Mouse (Mus musculus): ENCODE results near the gene Tenm2.

Tenm2 gene

GRCm38 (mm10) chr11:37235914-37236600 lies at the start of gene Tenm2:
TSS of gene Tenm2 (minus strand) at chr11:37235964.
- DNase-seq (ENCODE audit: low spot score in 2 of 2), result no peak

- no peak for DNase-seq (ENCODE audit: low spot score in 2 of 2)
These were observed 49.4 kb upstream of the Tenm2 start for GRCm38 (mm10) chr11:37285186-37285585.

DNA sequence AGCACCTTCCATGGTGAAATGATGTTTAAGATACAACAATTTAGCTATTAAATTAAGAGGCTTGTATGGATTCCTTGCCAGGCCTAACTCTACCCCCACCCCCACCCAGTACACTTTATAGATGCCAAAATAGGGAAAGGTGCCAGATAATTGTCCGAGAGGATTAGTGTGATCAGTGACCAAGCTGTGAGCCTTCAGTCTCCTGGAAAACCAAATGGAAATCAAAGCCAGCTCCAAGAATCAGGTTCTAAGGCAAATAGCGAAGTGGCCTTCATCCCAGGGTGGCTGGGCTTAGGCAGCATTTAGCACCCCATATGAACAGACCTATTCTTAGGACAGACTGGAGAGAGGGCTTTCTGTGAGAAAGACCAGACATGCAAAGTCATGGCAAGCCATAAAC lies 13.0 kb upstream of the Tenm2 start:
- DNase-seq (ENCODE audit: low spot score in 2 of 2), result no peak

DNA sequence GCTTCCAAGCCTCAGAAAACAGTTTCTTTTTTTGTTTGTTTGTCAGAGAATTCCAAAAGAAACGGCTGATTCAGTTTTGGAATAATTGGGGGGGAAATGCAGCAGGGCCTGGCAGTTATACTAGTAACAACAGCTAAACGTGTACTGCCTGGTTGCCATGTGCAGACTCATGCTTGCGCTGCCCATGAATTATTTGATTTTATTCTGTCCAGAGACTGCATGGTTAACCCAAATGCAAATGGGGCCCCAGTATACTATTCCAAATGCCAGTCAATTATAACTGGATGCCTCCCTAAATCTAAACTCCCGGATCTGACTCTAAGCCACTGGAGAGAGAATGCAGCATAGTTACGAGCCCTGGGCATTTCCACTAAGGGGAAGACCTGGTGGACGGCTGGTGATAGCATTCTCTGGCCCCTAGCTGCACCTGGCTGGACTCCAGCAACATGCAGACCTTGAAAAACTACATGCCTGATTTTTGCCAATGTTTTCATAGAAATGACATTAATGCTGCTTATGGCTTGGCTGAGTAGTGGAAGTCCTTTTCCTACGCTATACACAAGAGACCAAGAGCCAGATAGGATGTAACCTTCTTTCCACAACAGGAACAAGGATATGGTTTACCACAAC lies 1.4 kb upstream of the Tenm2 start:
- no peak for DNase-seq (ENCODE audit: low spot score in 2 of 2)

- no peak for DNase-seq (ENCODE audit: low spot score in 2 of 2)
These were observed 878 bp upstream of the Tenm2 start for GRCm38 (mm10) chr11:37236601-37237083.

DNA sequence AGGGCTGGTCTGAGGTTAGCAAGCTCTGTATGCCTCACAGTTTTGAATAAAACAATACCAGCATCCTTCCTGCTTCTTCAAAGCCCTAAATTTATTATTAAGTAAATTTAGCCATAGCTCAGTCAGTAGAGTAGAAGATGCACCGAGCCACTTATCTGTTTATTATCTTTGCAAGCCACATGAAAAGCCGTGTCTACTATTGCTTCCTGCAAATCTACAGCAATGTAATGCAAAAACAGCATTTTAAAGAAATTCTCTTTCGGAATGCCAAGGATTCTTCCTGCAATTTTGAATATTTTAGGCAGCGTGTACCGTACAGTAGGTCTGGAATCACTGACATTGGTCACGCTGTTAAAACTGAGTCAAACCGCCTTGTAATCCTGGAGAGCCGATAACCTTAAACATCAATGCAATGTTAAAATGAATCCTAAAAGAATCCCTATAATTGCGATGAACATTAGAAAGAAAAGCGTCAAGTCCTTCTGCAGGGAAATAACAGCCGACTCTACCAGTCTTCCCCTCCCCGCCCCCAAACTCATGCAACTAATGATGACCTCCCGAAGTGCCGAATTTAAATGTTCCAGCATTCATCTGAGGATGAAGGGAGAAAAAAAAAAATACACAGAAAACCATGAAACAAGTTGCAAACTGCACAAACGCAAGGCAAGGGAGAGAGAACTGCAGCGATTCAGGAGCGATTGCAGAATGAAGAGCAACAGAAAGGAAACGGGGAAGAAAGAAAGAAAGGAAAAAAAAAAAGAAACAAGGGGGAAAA lies 556 bp downstream of the Tenm2 start:
- no peak for DNase-seq (ENCODE audit: low spot score in 2 of 2)

GRCm38 (mm10) chr11:37227404-37227803 lies 8.4 kb downstream of the Tenm2 start:
- no peak for DNase-seq (ENCODE audit: low spot score in 2 of 2)

GRCm38 (mm10) chr11:37226943-37227342 lies 8.8 kb downstream of the Tenm2 start:
- DNase-seq (ENCODE audit: low spot score in 2 of 2), result no peak

- no peak for DNase-seq (ENCODE audit: low spot score in 2 of 2)
These were observed 13.0 kb downstream of the Tenm2 start for GRCm38 (mm10) chr11:37222737-37223136.

DNA sequence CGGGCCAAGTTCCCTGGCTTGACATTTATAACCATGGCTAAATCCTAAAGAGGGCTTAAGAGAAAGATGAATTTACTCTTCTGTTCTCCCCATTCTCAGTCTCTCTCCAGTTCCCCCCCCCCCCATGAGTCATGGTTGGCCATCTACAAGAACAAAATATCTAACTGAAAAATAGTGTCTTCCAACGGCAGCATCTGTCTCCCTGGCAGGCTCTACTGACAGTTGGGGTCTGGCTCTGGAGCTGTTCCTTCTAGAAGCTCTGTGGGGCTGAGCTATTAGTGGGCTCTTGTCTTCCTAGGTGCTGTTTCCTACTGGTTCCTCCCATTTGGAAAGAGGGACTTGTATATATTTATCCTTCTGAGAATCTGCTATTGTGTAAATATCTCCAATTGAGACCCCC lies 13.7 kb downstream of the Tenm2 start:
- DNase-seq (ENCODE audit: low spot score in 2 of 2), result no peak

DNA sequence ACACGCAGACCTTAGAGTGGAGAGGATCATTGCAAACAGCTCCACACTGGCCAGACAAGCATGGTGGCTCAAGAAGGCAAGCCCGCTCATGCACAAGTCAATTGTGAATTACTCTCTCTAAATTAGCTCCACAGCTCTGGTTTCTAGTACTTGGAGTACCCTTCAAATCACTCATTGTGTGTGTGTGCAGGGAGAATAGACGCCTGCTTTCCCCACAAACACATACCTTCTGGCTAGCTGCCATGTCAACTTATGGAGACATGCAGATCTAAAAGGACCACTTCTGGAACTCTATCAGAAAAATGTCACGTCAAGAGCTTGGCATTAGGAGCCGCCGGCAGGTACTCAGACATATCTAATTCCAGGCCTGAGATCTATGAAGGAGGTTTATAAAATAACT lies 14.8 kb downstream of the Tenm2 start:
- DNase-seq (ENCODE audit: low spot score in 2 of 2), result no peak

DNA sequence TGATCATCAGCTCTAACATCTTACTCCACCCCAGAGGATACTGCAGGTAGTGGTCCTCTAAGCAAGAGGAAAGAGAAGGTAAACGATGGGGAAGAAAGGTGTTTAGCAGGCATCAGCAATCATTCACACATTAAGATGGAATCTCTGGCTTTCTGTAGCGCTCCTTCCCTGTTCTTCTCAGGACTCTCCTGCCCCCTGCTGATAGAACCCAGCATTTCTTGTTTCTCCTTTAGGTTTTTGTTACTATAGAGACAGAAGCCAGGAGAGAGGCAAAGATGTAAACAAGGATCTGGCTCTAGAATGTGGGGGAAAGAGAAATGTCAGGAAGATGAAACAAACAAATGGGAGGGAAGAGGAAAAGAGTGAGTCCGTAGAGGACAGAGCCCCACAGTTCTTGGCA lies 49.6 kb downstream of the Tenm2 start:
- no peak for DNase-seq (ENCODE audit: low spot score in 2 of 2)

GRCm38 (mm10) chr11:37177426-37177825 lies 58.3 kb downstream of the Tenm2 start:
- no peak for DNase-seq (ENCODE audit: low spot score in 2 of 2)

DNA sequence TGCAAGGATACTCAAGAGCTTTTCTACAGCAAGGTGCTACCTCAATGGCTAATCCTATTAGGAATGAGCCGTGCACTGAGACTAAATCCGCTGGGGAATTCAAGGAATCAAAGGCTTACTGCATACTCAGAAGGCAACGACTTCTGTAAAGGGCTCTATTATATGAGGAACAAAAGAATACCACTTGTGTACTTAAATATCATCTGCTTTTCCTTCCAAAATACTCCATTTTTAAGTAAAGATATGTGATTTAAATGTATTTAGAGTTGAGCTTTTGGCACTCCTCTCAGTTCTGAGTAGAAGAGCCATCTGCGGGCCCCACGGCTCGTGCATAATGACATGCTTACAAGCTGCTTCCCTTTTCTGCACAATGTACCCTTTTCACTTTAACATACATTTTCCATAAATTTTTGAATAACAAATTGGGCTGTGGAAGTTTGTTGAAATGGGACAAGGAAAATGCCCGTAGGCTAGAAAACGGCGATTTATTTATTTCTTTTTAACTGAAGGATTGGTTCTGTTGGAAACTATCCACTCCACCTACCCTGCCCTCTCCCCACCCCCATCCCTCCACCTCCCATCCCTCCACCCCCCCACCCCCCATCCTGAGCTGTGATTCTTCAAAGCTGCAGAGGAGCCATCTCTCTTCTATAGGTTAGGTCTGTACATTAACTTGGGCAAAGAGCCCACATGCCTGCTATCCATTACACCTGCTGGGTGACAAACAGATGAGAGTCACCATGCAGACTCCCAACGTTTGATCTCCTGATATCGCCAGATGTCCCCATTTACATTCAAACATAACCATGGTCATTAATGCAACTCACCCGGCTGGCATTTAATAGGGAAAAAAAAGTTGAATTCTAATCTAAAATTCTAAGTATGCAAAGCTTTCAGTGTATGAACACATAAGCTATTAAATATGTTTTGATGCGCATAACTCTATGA lies 81.6 kb downstream of the Tenm2 start:
- no peak for DNase-seq (ENCODE audit: low spot score in 2 of 2)

DNA sequence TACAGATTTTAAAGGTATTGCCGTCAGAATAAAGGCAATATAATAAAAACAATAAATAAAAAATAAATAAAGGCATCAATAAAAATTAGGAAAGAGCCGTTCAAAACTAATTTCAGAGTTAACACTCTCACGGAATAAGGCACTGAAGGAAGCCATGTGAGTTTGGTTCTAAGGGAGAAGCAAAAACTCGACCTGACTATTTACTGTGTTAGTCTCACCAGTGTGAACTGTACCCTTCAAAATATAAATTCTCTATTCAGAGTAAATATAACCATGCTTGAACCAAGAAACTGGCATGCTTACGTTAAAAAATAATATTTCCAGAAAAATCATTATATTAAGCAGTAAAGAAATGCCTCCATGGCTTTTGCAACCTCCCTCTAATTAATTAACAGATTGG lies 82.4 kb downstream of the Tenm2 start:
- DNase-seq (ENCODE audit: low spot score in 2 of 2), result no peak

DNA sequence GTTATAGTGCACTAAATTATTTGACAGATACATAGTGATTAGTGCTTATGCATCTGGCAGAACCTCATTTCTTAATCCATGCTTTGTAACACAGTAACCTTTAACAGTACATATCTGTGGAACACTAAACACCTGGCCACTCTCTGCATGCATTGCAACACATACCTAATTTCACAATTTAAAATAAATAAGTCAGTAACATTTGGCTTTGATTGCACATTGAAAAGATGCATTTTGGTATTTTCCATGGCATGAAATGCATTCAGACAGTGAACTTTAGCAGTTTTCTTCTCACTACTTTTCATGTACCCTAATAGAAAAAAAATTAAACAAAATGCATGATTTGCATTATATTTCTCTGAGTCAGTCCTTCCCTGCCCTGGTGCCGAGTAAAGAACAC lies 85.8 kb downstream of the Tenm2 start:
- no peak for DNase-seq (ENCODE audit: low spot score in 2 of 2)

DNA sequence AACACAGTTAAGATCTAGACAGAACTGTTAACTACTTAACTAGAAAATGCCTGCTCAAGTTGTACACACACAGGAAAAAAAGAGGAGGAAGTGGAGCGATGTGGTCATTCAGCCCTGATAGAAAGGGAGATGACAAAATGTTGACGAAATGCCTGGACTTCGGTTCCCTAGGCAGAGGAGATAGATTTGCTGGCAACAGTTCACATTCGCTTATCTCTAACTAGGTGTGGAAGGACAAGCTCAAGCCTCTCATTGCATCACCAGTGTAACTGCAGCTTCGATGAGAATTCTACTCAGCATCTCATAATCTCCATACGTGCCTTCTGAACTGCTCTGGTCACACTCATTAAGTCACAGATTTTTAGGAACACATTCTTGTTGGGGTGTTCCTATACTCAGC lies 91.8 kb downstream of the Tenm2 start:
- no peak for DNase-seq (ENCODE audit: low spot score in 2 of 2)

GRCm38 (mm10) chr11:37143478-37143877 lies 92.3 kb downstream of the Tenm2 start:
- DNase-seq (ENCODE audit: low spot score in 2 of 2), result no peak

- DNase-seq (ENCODE audit: low spot score in 2 of 2), result no peak
These were observed 106.9 kb downstream of the Tenm2 start for GRCm38 (mm10) chr11:37128893-37129292.

- DNase-seq (ENCODE audit: low spot score in 2 of 2), result no peak
These were observed 117.7 kb downstream of the Tenm2 start for GRCm38 (mm10) chr11:37118058-37118457.

DNA sequence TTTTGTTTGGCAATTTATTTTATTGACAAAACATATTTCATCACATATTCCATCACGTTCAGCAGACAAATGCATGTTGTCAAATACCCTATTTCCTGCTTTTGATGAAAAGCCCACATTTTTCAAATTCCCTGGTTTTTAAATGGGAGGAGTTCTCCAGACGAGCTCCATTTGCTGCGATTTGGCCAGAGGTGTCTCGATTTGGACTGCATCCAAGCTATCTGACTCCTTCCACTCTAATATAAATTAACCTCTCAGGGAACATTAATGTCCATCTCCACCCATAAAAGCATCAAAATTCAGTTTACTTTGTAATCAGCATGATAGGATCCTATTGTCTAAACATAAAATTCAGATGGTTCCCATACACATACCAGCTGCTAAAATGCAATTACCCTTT lies 120.6 kb downstream of the Tenm2 start:
- DNase-seq (ENCODE audit: low spot score in 2 of 2), result no peak

GRCm38 (mm10) chr11:37107069-37107468 lies 128.7 kb downstream of the Tenm2 start:
- no peak for DNase-seq (ENCODE audit: low spot score in 2 of 2)
